Mouse (Mus musculus) ES-E14 (cell line): ENCODE measurements around the gene Pnkp.

Source experiments
- HCFC1 ChIP-seq: IDR thresholded peaks from 2 replicates; pipeline ENCODE4 v1.6.1; 2012; ENCODE audit warnings: low read length, inconsistent platforms, borderline replicate concordance; ENCODE audit not compliant: insufficient read depth
- MAFK ChIP-seq: IDR thresholded peaks from 2 replicates; pipeline ENCODE4 v1.6.1; 2014; ENCODE audit warnings: mild to moderate bottlenecking, low read depth, low read length, inconsistent platforms; ENCODE audit not compliant: insufficient read depth

- TF ChIP-seq HCFC1 (peak; percentile 79), MAFK (no peak)
Observed at GRCm38 (mm10) chr7:44895593-44896434, 38.9 kb downstream of the Pnkp start, which contains the start of gene Fuz.
